Mouse (Mus musculus): ENCODE measurements around the gene Pmepa1. TPM values are rescaled to one million over a fixed set of nuclear protein-coding genes. Genes with fewer than 3 reads are reported as not detected.

The Pmepa1 gene
- 10 to 100 TPM; 61.8 to 63.4 TPM for total RNA-seq (2021)
- long read RNA-seq, experiment 1, full-length matches to known transcripts = 80 of 102 reads
- long read RNA-seq, experiment 1, partial matches to known transcripts = 1 of 102 reads
- long read RNA-seq, experiment 1, other reads (novel, unspliced or antisense) = 21 of 102 reads
- long read RNA-seq, experiment 2, full-length matches to known transcripts = 127 of 169 reads
- long read RNA-seq, experiment 2, partial matches to known transcripts = 1 of 169 reads
- long read RNA-seq, experiment 2, other reads (novel, unspliced or antisense) = 41 of 169 reads

DNA sequence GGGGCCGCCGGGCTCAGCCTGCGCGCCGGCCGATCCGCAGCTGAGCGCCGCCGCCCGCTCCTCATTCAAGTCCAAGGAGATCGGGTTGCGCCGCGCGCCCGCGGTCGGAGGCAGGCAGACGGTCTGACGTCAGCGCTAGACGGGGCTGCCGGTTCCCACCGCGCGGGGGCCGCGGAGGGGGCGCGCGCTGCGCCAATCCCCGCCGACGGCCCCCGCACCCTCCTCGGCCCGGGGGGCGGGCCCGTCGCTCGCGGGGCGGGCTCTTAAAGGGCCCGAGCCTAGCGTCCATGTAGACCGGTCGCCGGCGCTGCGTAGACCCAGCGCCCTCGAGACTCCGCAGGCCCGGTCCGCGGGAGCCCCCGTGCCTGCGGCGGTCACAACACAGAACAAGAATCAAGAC, at the start of gene Pmepa1:
Gene Pmepa1, minus strand, starts transcription at position 125 of the 400 bp plus-strand sequence.
- peak; percentile 60 to 71 for DNase-seq (ENCODE audit: low spot score in 2 of 2)

GRCm38 (mm10) chr2:173321754-173322153, 45.4 kb upstream of the Pmepa1 start:
- DNase-seq (ENCODE audit: low spot score in 2 of 2) = no peak

GRCm38 (mm10) chr2:173321194-173321593, 44.9 kb upstream of the Pmepa1 start:
- no peak for DNase-seq (ENCODE audit: low spot score in 2 of 2)

DNA sequence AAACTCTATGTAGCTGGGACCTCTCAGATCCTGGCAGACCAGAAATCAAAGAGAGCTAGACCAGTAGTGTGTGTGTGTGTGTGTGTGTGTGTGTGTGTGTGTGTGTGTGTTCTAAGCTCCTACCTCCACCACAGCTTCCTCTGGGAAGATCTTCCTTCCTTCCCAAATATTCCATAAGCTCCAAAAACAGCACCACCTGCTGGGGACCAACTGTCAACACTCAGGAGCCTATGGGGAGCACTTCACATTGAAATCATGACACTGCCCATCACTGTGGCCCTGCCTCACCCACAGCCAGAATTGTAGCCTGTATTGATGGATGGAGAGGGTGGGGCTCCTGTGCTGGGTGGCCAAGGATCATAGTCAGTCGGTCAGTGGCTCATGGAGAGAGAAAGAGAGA, 38.0 kb upstream of the Pmepa1 start:
- no peak for DNase-seq (ENCODE audit: low spot score in 2 of 2)

- DNase-seq (ENCODE audit: low spot score in 2 of 2) = no peak
Observed at GRCm38 (mm10) chr2:173308486-173308885, 32.2 kb upstream of the Pmepa1 start.

DNA sequence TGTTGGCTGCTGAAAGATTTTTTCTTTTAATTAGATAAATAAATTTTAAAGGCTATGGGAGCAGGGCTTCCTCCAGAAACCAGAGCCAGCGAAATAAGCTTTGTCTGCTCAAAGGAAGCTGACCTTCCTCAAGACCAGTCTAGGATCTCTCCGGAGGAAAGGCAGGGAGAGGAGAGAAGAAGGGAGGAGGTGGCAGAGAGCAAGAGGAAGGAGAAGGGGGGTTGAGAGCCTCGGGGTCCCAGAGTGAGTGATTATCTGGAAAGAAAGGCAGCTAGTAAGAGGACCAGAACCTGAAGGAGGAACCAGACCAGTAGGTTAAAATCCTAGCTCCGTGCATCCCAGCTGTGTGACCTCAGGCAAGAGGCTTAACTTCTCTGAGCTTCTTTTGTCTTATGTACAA, 31.7 kb upstream of the Pmepa1 start:
- DNase-seq (ENCODE audit: low spot score in 2 of 2) = no peak

DNA sequence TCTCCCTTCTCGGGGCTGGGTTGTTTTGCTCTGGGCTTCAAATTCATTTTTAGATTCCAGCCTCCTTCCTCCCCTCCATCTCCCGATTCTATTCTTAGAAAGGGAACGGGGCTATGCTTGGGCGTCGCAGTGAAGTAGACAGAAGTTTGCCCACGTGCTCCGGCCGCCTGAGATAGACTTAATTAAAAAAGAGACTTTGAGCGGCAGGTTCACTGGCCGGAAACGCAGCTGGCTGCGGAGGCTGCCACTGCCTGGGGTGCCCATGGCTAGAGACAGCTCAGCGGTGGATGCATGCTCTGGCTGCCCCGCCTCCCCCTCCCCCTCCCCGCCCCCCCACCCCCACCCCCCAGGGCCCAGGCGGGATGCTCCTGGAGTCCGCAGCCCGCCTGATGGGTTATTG, 31.2 kb upstream of the Pmepa1 start:
- DNase-seq (ENCODE audit: low spot score in 2 of 2) = no peak

- DNase-seq (ENCODE audit: low spot score in 2 of 2) = peak; percentile 53 to 80
Observed at GRCm38 (mm10) chr2:173306734-173307525, 30.6 kb upstream of the Pmepa1 start.

- DNase-seq (ENCODE audit: low spot score in 2 of 2) = no peak
Observed at GRCm38 (mm10) chr2:173305011-173305410, 28.7 kb upstream of the Pmepa1 start.

DNA sequence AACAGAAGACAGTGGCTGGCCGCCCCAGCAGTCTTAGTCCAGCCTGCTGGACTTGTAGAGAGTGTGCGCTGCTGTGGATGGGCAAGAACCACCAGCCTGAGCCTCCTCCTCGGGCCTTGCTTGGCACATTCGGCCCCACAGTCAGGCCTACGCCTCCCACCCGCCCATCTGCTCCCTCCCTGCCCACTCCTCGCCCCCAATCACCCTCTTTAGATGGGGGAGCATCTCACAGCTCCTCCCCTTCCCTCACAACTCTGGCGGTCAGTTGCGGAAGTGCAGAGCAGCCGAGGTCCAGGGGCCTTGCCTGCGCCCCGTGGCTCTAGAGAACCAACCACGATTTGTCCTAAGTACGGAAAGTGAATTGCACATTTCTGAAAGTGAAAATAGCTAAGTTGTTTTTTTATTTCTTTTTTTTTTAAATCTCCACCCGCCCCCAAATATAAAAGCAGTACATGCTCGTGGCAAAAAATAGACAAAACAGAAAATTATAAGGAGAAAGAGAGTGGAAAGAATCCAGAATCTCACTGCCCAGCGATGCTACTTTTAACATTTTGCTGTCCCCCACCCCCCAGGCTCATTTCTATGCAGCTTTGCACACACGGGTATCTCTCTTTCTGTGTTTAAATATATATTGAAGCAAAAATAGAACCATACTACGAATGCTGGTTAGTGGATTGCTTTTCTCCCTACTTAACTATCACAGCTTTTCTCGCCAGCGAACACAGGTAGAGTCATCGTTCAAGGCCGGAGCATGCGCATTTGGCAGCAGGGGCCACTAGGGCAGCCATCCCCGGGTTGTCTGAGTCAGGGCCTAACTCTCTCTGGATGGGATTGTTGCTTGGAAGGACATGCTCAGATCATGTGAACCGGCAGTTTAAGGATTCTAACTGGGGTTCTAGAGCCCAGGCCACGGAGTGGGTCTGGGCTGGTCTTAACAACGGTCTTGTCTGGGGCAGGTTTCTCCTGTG, 24.6 kb upstream of the Pmepa1 start:
- DNase-seq (ENCODE audit: low spot score in 2 of 2) = no peak

DNA sequence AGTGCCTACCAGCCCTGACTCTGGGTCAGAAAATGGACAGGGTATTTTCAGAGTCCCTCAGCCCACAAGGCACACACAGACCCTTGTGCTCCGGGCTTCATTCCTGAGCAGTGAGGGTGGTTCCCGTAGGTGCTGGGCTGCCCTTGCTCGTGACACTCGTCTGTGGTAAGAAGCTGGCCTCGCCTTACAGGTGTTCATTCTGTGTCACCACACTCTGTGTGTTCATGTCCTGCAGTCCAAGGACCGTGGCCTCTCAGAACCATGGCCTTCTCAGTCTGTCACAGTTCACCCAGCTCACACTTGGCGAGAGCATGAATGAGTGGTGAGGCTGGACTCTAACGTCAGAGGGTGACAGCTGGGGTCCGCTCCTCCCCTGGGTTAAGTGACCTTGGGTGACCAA, 20.1 kb upstream of the Pmepa1 start:
- DNase-seq (ENCODE audit: low spot score in 2 of 2) = no peak

GRCm38 (mm10) chr2:173293042-173293441, 16.7 kb upstream of the Pmepa1 start:
- no peak for DNase-seq (ENCODE audit: low spot score in 2 of 2)

DNA sequence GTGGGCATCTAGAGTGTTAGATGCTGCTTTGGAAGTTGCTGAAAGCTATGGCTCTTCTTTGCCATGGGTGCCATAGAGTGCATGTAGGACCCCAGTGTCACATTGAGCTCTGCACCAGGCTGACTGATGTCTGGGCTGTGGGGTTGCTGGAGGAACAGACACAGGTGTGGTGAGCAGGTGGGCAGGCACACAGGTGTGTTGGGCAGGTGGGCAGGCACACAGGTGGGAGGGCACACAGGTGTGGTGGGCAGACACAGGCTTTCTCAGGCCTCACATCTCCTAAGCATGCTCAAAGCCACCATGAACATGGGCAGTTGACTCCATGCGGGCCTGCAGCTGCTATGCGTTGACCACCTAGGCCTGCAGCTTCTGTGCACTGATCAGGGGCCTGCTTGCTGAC, 16.2 kb upstream of the Pmepa1 start:
- no peak for DNase-seq (ENCODE audit: low spot score in 2 of 2)

DNA sequence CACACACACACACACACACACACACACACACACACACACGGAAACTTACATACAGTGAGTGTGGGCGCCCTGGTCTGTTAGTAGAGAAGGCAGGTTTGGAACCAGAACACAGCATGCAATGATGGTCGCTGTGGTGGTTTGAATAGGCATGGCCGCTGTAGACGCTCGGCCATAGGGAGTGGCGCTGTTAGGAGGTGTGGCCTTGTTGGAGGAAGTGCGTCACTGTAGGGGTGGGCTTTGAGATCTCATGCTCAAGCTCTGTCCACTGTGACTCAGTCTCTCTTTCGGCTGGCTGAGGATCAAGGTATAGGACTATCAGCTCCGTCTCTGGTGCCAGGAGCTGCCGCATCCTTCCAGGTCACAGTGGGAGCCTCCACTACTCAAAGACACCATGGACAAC, 14.6 kb upstream of the Pmepa1 start:
- DNase-seq (ENCODE audit: low spot score in 2 of 2) = no peak

DNA sequence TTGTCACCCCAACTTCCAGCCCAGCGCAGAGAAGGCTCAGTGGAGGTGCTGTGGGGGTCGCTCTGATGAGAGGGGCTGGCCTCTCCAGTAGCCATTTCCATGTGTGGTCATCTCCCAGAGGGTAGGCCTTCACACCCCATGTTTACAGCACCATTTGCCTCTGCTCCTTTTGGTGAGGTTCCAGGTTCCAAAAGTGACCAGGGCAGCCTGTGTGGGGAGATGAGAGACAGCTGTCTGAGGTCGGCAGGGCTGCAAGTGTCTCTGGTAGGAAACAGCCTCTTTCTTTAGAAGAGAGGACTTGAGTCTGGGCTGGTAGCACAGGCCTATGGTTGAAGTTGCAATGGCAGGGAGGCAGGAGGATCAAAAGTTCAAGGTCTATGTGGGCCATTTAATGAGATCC, 13.6 kb upstream of the Pmepa1 start:
- DNase-seq (ENCODE audit: low spot score in 2 of 2) = no peak

DNA sequence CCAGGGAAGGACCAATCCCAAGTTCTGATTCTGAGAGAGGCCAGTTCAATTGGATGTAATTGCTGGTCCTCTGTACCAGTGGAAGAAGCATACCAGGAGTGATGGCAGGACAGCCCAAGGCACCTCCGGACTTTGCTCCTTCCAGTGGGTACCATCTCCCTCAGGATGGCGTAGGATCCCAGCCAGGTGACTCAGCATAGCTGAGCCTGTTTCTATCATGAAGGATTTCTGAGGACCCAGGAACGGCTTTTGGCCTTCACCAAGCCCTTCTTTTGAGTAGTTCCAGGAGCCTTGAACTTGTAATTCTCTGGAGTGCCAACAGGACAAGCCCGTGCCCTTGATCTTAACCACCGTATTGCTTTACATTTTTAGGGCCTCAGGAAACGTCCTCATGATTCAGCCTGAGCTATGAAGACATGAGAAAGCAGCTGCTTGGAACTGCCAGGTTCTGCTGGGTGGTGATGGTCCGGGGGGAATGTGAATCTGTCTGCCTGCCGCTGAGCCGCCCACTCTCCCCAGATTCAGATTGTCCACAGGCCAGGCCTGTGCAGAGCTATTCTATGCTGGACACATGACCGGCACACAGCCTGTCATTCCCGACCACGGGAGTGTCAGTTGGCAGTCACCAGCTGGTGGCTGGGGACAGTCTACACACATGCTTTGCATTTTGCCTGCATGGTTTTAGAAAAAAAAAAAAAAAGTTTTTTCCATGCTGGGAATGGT, 9.6 kb upstream of the Pmepa1 start:
- DNase-seq (ENCODE audit: low spot score in 2 of 2) = no peak

GRCm38 (mm10) chr2:173284771-173285170, 8.4 kb upstream of the Pmepa1 start:
- no peak for DNase-seq (ENCODE audit: low spot score in 2 of 2)

GRCm38 (mm10) chr2:173282191-173282590, 5.9 kb upstream of the Pmepa1 start:
- no peak for DNase-seq (ENCODE audit: low spot score in 2 of 2)

- no peak for DNase-seq (ENCODE audit: low spot score in 2 of 2)
Observed at GRCm38 (mm10) chr2:173281021-173281937, 4.9 kb upstream of the Pmepa1 start.
